Mouse (Mus musculus) lung, postnatal 0 days (tissue): ENCODE measurements around the gene Aes.

Experiments used
- CTCF ChIP-seq: IDR thresholded peaks from 2 replicates; pipeline ENCODE4 v1.5.1; 2016; ENCODE audit warnings: antibody characterized with exemption, mild to moderate bottlenecking
- EP300 ChIP-seq: IDR thresholded peaks from 2 replicates; pipeline ENCODE4 v1.6.1; 2016; ENCODE audit warnings: antibody characterized with exemption, mild to moderate bottlenecking, control low read depth

GRCm38 (mm10) chr10:81526779-81527178 is 32.5 kb upstream of the Aes start:
- peak; percentile 98 for TF ChIP-seq CTCF
- TF ChIP-seq EP300 = no peak
